ENCODE assay signal across 17 mouse cellular contexts in the genomic region with DNA sequence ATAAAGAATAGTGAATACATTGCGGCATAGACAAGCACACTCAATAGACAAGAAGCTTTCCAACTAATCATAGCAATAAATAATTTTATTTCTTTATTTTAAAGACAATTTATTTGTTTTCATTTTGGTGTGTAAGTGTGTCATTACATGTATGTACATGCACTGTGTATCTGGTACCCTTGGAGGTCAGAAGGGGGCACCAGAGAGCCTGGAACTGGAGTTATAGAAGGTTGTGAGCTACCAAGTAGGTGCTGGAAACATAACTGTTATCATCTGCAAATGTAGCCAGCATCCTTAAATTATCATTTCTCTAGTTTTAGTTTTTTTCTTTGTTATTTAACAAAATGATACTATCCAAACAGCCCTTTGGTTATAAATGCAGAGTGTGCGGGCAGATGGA.
DNase-seq lines count a peak whose midpoint lies in the region; ATAC-seq and TF ChIP-seq lines count a peak whose summit lies in the region.
"Had no signal": no experiment of that assay in that cellular context is flagged by ENCODE, and none has a peak within 500 bp of the region (broad histone marks: within the 10 kb centered on the region; RNA-seq: fewer than 3 reads in every experiment).

No protein-coding gene starts in this region.

- no peak for TF ChIP-seq EP300 in CH12.LX (IDR thresholded peaks at IDR 0.05; ENCODE audit: low read length)

- H3K4me1 ChIP-seq in intestine, postnatal 0 days (replicated peaks; ENCODE audit: control insufficient read depth, insufficient read depth, low read length): no peaks in the 10 kb centered on the region
- H3K4me1 ChIP-seq in intestine, embryonic 15.5 days (replicated peaks): no peaks in the 10 kb centered on the region
- H3K4me1 ChIP-seq in CH12.LX (ENCODE audit: control insufficient read depth in 1 of 2, insufficient read depth in 2 of 2): peaks cover 0 to 10% of the 10 kb centered on the region in 2 experiments; a peak in 2 of 4 replicates
- H3K4me1 ChIP-seq: hindbrain, embryonic 15.5 days; limb, embryonic 15.5 days; midbrain, embryonic 15.5 days had no signal

- TF ChIP-seq CTCF in intestine, postnatal 0 days (IDR thresholded peaks at IDR 0.05; ENCODE audit: low read depth): peak; percentile 42
- peak in 1 of 2 experiments; percentile 36; a peak in 2 of 4 replicates for TF ChIP-seq CTCF in CH12.LX (conservative IDR thresholded peaks at IDR 0.05 in 1 of 2, IDR thresholded peaks at IDR 0.05 in 1 of 2; ENCODE audit: low read depth in 2 of 2, low read length in 2 of 2)

- TF ChIP-seq RAD21 in CH12.LX (IDR thresholded peaks at IDR 0.05; ENCODE audit: low read depth, low read length): peak; percentile 30

- TF ChIP-seq POLR2A in CH12.LX (IDR thresholded peaks at IDR 0.05; ENCODE audit: low read depth, low read length): no peak

- DNase-seq in 3T3-L1 (ENCODE audit: low read depth, low spot score) (peak; percentile 4), CH12.LX (ENCODE audit: extremely low read depth) (no peak)
- DNase-seq in induced T-regulatory cell, adult 2 months (ENCODE audit: low read depth): peak; percentile 48
- no peak for DNase-seq in adrenal gland, postnatal 10 days
- no peak for DNase-seq in ovary, postnatal 10 days (ENCODE audit: low spot score)
- DNase-seq: cerebellum, adult 9-11 months; gastrocnemius, postnatal 10 days; kidney, adult 18-20 months; kidney, postnatal 36 days; spleen, adult 18-20 months had no signal

- in situ Hi-C loops in CH12.LX (cut with MboI; ENCODE audit: low pct_ligation_motif_present, low pct_unique_long_range_greater_than_20kb, low sequenced_read_pairs): no loop called here

- H3K27ac ChIP-seq in intestine, postnatal 0 days (ENCODE audit: low read depth, low read length): no peak overlapping the region
- H3K27ac ChIP-seq in intestine, embryonic 15.5 days: no peak overlapping the region
- H3K27ac ChIP-seq in CH12.LX (ENCODE audit: insufficient read depth, low read depth): no peak overlapping the region
- H3K27ac ChIP-seq: hindbrain, embryonic 15.5 days; limb, embryonic 15.5 days; midbrain, embryonic 15.5 days had no signal

- H3K27me3 ChIP-seq in intestine, postnatal 0 days (replicated peaks; ENCODE audit: control insufficient read depth, insufficient read depth, low read length): no peaks in the 10 kb centered on the region
- H3K27me3 ChIP-seq in intestine, embryonic 15.5 days (replicated peaks): no peaks in the 10 kb centered on the region
- no peaks in the 10 kb centered on the region for H3K27me3 ChIP-seq in CH12.LX (replicated peaks)
- H3K27me3 ChIP-seq: limb, embryonic 15.5 days; midbrain, embryonic 15.5 days had no signal

- H3K9me3 ChIP-seq in intestine, postnatal 0 days (ENCODE audit: control insufficient read depth): no peaks in the 10 kb centered on the region
- H3K9me3 ChIP-seq in intestine, embryonic 15.5 days: no peaks in the 10 kb centered on the region
- H3K9me3 ChIP-seq in CH12.LX (replicated peaks; ENCODE audit: low read length): peaks cover 5% of the 10 kb centered on the region
- H3K9me3 ChIP-seq: hindbrain, embryonic 15.5 days; limb, embryonic 15.5 days; midbrain, embryonic 15.5 days had no signal

- no peak overlapping the region for H3K4me2 ChIP-seq in intestine, postnatal 0 days (replicated peaks; ENCODE audit: low read depth)
- no peak overlapping the region for H3K4me2 ChIP-seq in intestine, embryonic 15.5 days (replicated peaks)
- H3K4me2 ChIP-seq in CH12.LX (ENCODE audit: insufficient read depth, low read depth, poor library complexity, severe bottlenecking): no peak overlapping the region
- H3K4me2 ChIP-seq: heart, embryonic 11.5 days; hindbrain, embryonic 15.5 days; limb, embryonic 15.5 days; midbrain, embryonic 15.5 days had no signal

- 98% methylated on average over 2 of the region's 2 CpGs for whole genome bisulfite sequencing in intestine, postnatal 0 days
- WGBS in intestine, embryonic 15.5 days: 97% methylated on average over 2 of the region's 2 CpGs

- dilution Hi-C loops in CH12.LX (cut with MboI; ENCODE audit: extremely low pct_ligation_motif_present, extremely low pct_unique_long_range_greater_than_20kb, low sequenced_read_pairs): no loop called here

- no peaks in the 10 kb centered on the region for H3K79me2 ChIP-seq in CH12.LX (replicated peaks; ENCODE audit: control insufficient read depth, extremely low read depth, insufficient read depth, poor library complexity, severe bottlenecking)

- H3K36me3 ChIP-seq in intestine, postnatal 0 days (ENCODE audit: control insufficient read depth, insufficient read depth): no peaks in the 10 kb centered on the region
- H3K36me3 ChIP-seq in intestine, embryonic 15.5 days: no peaks in the 10 kb centered on the region
- H3K36me3 ChIP-seq in CH12.LX (replicated peaks in 1 of 2; ENCODE audit: control insufficient read depth in 1 of 2, insufficient read depth in 1 of 2, low read length in 1 of 2): no peaks in the 10 kb centered on the region
- H3K36me3 ChIP-seq: hindbrain, embryonic 15.5 days; limb, embryonic 15.5 days; midbrain, embryonic 15.5 days had no signal

- ATAC-seq in intestine, postnatal 0 days: no peak
- ATAC-seq in intestine, embryonic 15.5 days: no peak
- ATAC-seq: lung, postnatal 0 days; midbrain, embryonic 15.5 days had no signal

- no peak overlapping the region for H3K9ac ChIP-seq in intestine, postnatal 0 days (ENCODE audit: low read depth, low read length)
- no peak overlapping the region for H3K9ac ChIP-seq in intestine, embryonic 15.5 days
- H3K9ac ChIP-seq in CH12.LX (ENCODE audit: insufficient read depth, low read depth): no peak overlapping the region
- H3K9ac ChIP-seq: hindbrain, embryonic 15.5 days; limb, embryonic 15.5 days; midbrain, embryonic 15.5 days had no signal

- H3K4me3 ChIP-seq in intestine, postnatal 0 days (ENCODE audit: low read depth, low read length): no peak overlapping the region
- no peak overlapping the region for H3K4me3 ChIP-seq in intestine, embryonic 15.5 days (replicated peaks)
- no peak overlapping the region for H3K4me3 ChIP-seq in CH12.LX (replicated peaks in 1 of 3; ENCODE audit: low read depth in 2 of 3, low read length in 2 of 3, poor library complexity in 1 of 3)
- H3K4me3 ChIP-seq: hindbrain, embryonic 15.5 days; limb, embryonic 15.5 days; midbrain, embryonic 15.5 days had no signal

TF ChIP-seq in CH12.LX, 34 proteins besides CTCF, POLR2A, EP300 and RAD21:
- TF ChIP-seq MEF2A (IDR thresholded peaks at IDR 0.05; ENCODE audit: borderline replicate concordance, low read depth, low read length) (no peak), SMC3 (IDR thresholded peaks at IDR 0.05; ENCODE audit: low read depth, low read length) (peak; percentile 37; the same call in 1 of the 2 replicates)

Comparison
In these comparisons a context has a peak if more than half of its experiments do, and no peak if none do; other contexts are left out.
1. DNase-seq: peak in 3T3-L1 (single experiment) and induced T-regulatory cell, adult 2 months (single experiment); none in CH12.LX (single experiment), adrenal gland, postnatal 10 days (single experiment) and ovary, postnatal 10 days (single experiment).